Comparison of ENCODE assay signal across 9 mouse cellular contexts in the genomic region with DNA sequence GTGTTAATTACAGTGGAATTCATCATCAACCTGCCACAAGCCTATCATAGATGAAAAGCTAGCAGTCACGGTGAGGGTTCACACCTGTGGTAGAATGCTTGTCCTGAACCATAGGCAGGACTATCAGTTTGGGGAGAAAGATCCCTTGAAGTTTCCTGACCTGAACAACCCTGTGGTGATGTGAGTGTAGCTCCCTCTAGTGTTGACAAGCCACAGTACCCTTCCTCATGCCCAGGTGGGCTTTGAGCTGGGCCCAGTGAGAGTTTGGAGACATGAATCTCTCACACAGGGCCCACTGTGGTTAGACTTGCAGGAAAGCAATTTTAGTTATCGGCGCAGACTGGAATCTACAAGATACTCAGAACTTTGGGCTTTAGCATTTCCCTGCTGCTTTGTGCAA. TPM values are rescaled to one million over a fixed set of nuclear protein-coding genes. Genes with fewer than 3 reads are reported as not detected.
A peak's percentile ranks its signal among the peaks of the same experiment; 100 is the strongest.
DNase-seq lines count a peak whose midpoint lies in the region; ATAC-seq and TF ChIP-seq lines count a peak whose summit lies in the region.
"Had no signal": no experiment of that assay in that cellular context is flagged by ENCODE, and none has a peak within 500 bp of the region (broad histone marks: within the 10 kb centered on the region; RNA-seq: fewer than 3 reads in every experiment).

No protein-coding gene starts in this region.

- no peak for TF ChIP-seq EP300 in CH12.LX (IDR thresholded peaks at IDR 0.05; ENCODE audit: low read length)

- 82% methylated on average over 3 of the region's 3 CpGs for WGBS in hindbrain, embryonic 16.5 days
- WGBS in hindbrain, embryonic 13.5 days, result 72% methylated on average over 3 of the region's 3 CpGs
- 69% methylated on average over 3 of the region's 3 CpGs for WGBS in liver, embryonic 11.5 days
- WGBS in spleen, adult 2 months, result 86% methylated on average over 3 of the region's 3 CpGs

- no peaks in the 10 kb centered on the region for H3K79me2 ChIP-seq in CH12.LX (replicated peaks; ENCODE audit: control insufficient read depth, extremely low read depth, insufficient read depth, poor library complexity, severe bottlenecking)

- no peak overlapping the region for H3K4me2 ChIP-seq in hindbrain, embryonic 16.5 days (ENCODE audit: low read length)
- H3K4me2 ChIP-seq in hindbrain, embryonic 13.5 days, result no peak overlapping the region
- H3K4me2 ChIP-seq in CH12.LX (ENCODE audit: insufficient read depth, low read depth, poor library complexity, severe bottlenecking), result no peak overlapping the region
- H3K4me2 ChIP-seq in liver, embryonic 11.5 days, result no peak overlapping the region
- H3K4me2 ChIP-seq: limb, embryonic 13.5 days had no signal

- H3K4me1 ChIP-seq in hindbrain, embryonic 16.5 days (ENCODE audit: control insufficient read depth, insufficient read depth, low read depth, low read length), result no peaks in the 10 kb centered on the region; the same call in 1 of the 2 replicates
- H3K4me1 ChIP-seq in hindbrain, embryonic 13.5 days (replicated peaks), result peaks cover 7% of the 10 kb centered on the region; the same call in 1 of the 2 replicates
- H3K4me1 ChIP-seq in CH12.LX (ENCODE audit: control insufficient read depth in 1 of 2, insufficient read depth in 2 of 2), result peaks cover 0 to 9% of the 10 kb centered on the region in 2 experiments; a peak in 2 of 4 replicates
- H3K4me1 ChIP-seq in liver, embryonic 11.5 days (replicated peaks; ENCODE audit: control insufficient read depth, insufficient read depth, low read length), result no peaks in the 10 kb centered on the region
- peaks cover 2% of the 10 kb centered on the region; the same call in 1 of the 2 replicates for H3K4me1 ChIP-seq in spleen, adult 2 months (ENCODE audit: control insufficient read depth, insufficient read depth, insufficient read length)

- H3K4me3 ChIP-seq in hindbrain, embryonic 16.5 days (ENCODE audit: low read length), result no peak overlapping the region
- H3K4me3 ChIP-seq in hindbrain, embryonic 13.5 days, result no peak overlapping the region
- H3K4me3 ChIP-seq in CH12.LX (replicated peaks in 1 of 3; ENCODE audit: low read depth in 2 of 3, low read length in 2 of 3, poor library complexity in 1 of 3), result no peak overlapping the region
- H3K4me3 ChIP-seq in liver, embryonic 11.5 days (ENCODE audit: low read depth, low read length), result no peak overlapping the region
- H3K4me3 ChIP-seq in spleen, adult 2 months (ENCODE audit: extremely low read depth, insufficient read depth, insufficient read length), result no peak overlapping the region
- H3K4me3 ChIP-seq: limb, embryonic 13.5 days had no signal

- peak; percentile 74 to 84; a peak in 3 of 4 replicates for TF ChIP-seq CTCF in CH12.LX (conservative IDR thresholded peaks at IDR 0.05 in 1 of 2, IDR thresholded peaks at IDR 0.05 in 1 of 2; ENCODE audit: low read depth in 2 of 2, low read length in 2 of 2)
- TF ChIP-seq CTCF in spleen, adult 2 months (IDR thresholded peaks at IDR 0.05; ENCODE audit: extremely low read depth, insufficient read depth, insufficient read length, insufficient replicate concordance), result peak; percentile 69; the same call in 1 of the 2 replicates

- H3K27me3 ChIP-seq in hindbrain, embryonic 16.5 days (replicated peaks; ENCODE audit: control insufficient read depth, insufficient read depth, low read length), result no peaks in the 10 kb centered on the region
- H3K27me3 ChIP-seq in hindbrain, embryonic 13.5 days, result no peaks in the 10 kb centered on the region
- H3K27me3 ChIP-seq in CH12.LX (replicated peaks), result no peaks in the 10 kb centered on the region
- no peaks in the 10 kb centered on the region for H3K27me3 ChIP-seq in liver, embryonic 11.5 days (replicated peaks; ENCODE audit: control insufficient read depth, insufficient read depth, low read length)
- H3K27me3 ChIP-seq in spleen, adult 2 months (ENCODE audit: control insufficient read depth, insufficient read depth, low read length), result no peaks in the 10 kb centered on the region
- H3K27me3 ChIP-seq: limb, embryonic 13.5 days had no signal

- in situ Hi-C loops in CH12.LX (cut with MboI; ENCODE audit: low pct_ligation_motif_present, low pct_unique_long_range_greater_than_20kb, low sequenced_read_pairs), result loop anchor here (10.0 kb wide), 1 partner anchor 172 kb away; no protein-coding TSS in a partner anchor

- peak; percentile 45 for DNase-seq in CH12.LX (ENCODE audit: extremely low read depth)
- peak; percentile 56 for DNase-seq in adrenal gland, postnatal 14 days
- DNase-seq in liver, embryonic 11.5 days (ENCODE audit: low spot score), result no peak
- peak; percentile 17 to 31 for DNase-seq in spleen, adult 2 months (ENCODE audit: low read depth in 1 of 2, low spot score in 2 of 2)
- DNase-seq in testis, postnatal 10 days (ENCODE audit: low spot score), result no peak

- ATAC-seq in hindbrain, embryonic 16.5 days, result peak; percentile 48; the same call in 1 of the 2 replicates
- ATAC-seq in hindbrain, embryonic 13.5 days (ENCODE audit: low FRiP score), result no peak
- peak; percentile 58 for ATAC-seq in granulocyte monocyte progenitor cell, adult 5-6 weeks (replicated peaks; ENCODE audit: poor library complexity, severe bottlenecking)
- ATAC-seq in liver, embryonic 11.5 days (replicated peaks; ENCODE audit: low FRiP score), result 0 out of 2 replicates have a peak, but pooled peaks have one; percentile 51

- TF ChIP-seq RAD21 in CH12.LX (IDR thresholded peaks at IDR 0.05; ENCODE audit: low read depth, low read length), result peak; percentile 83

- no peak overlapping the region for H3K27ac ChIP-seq in hindbrain, embryonic 16.5 days (ENCODE audit: low read depth, low read length)
- H3K27ac ChIP-seq in hindbrain, embryonic 13.5 days, result no peak overlapping the region
- no peak overlapping the region for H3K27ac ChIP-seq in CH12.LX (ENCODE audit: insufficient read depth, low read depth)
- no peak overlapping the region for H3K27ac ChIP-seq in liver, embryonic 11.5 days (ENCODE audit: low read depth, low read length)
- no peak overlapping the region for H3K27ac ChIP-seq in spleen, adult 2 months (ENCODE audit: insufficient read depth, low read length)
- H3K27ac ChIP-seq: limb, embryonic 13.5 days had no signal

- no peak for TF ChIP-seq POLR2A in CH12.LX (IDR thresholded peaks at IDR 0.05; ENCODE audit: low read depth, low read length)
- TF ChIP-seq POLR2A in spleen, adult 2 months (IDR thresholded peaks at IDR 0.05; ENCODE audit: low read depth, low read length), result no peak

- H3K36me3 ChIP-seq in hindbrain, embryonic 16.5 days (ENCODE audit: control insufficient read depth, insufficient read depth, low read length), result no peaks in the 10 kb centered on the region; the same call in 1 of the 2 replicates
- peaks cover 5% of the 10 kb centered on the region; the same call in 1 of the 2 replicates for H3K36me3 ChIP-seq in hindbrain, embryonic 13.5 days
- H3K36me3 ChIP-seq in CH12.LX (replicated peaks in 1 of 2; ENCODE audit: control insufficient read depth in 1 of 2, insufficient read depth in 1 of 2, low read length in 1 of 2), result peaks cover 10 to 40% of the 10 kb centered on the region in 2 experiments
- H3K36me3 ChIP-seq in liver, embryonic 11.5 days (ENCODE audit: control insufficient read depth, insufficient read depth, low read length), result peaks cover 2% of the 10 kb centered on the region; the same call in 1 of the 2 replicates
- H3K36me3 ChIP-seq in spleen, adult 2 months (ENCODE audit: control insufficient read depth, insufficient read depth, low read length), result 0 out of 2 replicates have a peak, but pooled peaks cover 1% of the 10 kb centered on the region

- dilution Hi-C loops in CH12.LX (cut with MboI; ENCODE audit: extremely low pct_ligation_motif_present, extremely low pct_unique_long_range_greater_than_20kb, low sequenced_read_pairs), result no loop called here

- H3K9ac ChIP-seq in hindbrain, embryonic 16.5 days (ENCODE audit: low read depth, low read length), result no peak overlapping the region
- no peak overlapping the region for H3K9ac ChIP-seq in hindbrain, embryonic 13.5 days
- no peak overlapping the region for H3K9ac ChIP-seq in CH12.LX (ENCODE audit: insufficient read depth, low read depth)
- no peak overlapping the region for H3K9ac ChIP-seq in liver, embryonic 11.5 days (ENCODE audit: low read depth, low read length)
- H3K9ac ChIP-seq: limb, embryonic 13.5 days had no signal

- no peaks in the 10 kb centered on the region for H3K9me3 ChIP-seq in hindbrain, embryonic 16.5 days (ENCODE audit: control insufficient read depth, low read length)
- no peaks in the 10 kb centered on the region for H3K9me3 ChIP-seq in hindbrain, embryonic 13.5 days
- no peaks in the 10 kb centered on the region for H3K9me3 ChIP-seq in CH12.LX (replicated peaks; ENCODE audit: low read length)
- no peaks in the 10 kb centered on the region for H3K9me3 ChIP-seq in liver, embryonic 11.5 days (ENCODE audit: control insufficient read depth, low read length)
- H3K9me3 ChIP-seq: limb, embryonic 13.5 days had no signal

TF ChIP-seq in CH12.LX, 34 proteins besides CTCF, POLR2A, EP300 and RAD21 (continues in another document):
- TF ChIP-seq MXI1 (IDR thresholded peaks at IDR 0.05; ENCODE audit: low read depth, low read length), result no peak
- TF ChIP-seq PAX5 (IDR thresholded peaks at IDR 0.05; ENCODE audit: low read length), result no peak
- TF ChIP-seq SMC3 (IDR thresholded peaks at IDR 0.05; ENCODE audit: low read depth, low read length), result peak; percentile 85
- peak; percentile 57 for TF ChIP-seq ZC3H11A (IDR thresholded peaks at IDR 0.05; ENCODE audit: low read depth, low read length)
- TF ChIP-seq ZNF384 (IDR thresholded peaks at IDR 0.05; ENCODE audit: low read depth, low read length), result no peak
- TF ChIP-seq KAT2A (IDR thresholded peaks at IDR 0.05; ENCODE audit: insufficient replicate concordance, low read length), result no peak
- no peak for TF ChIP-seq MAZ (IDR thresholded peaks at IDR 0.05; ENCODE audit: low read depth, low read length)
- no peak for TF ChIP-seq UBTF (IDR thresholded peaks at IDR 0.05; ENCODE audit: low read depth, low read length)
- TF ChIP-seq BHLHE40 (IDR thresholded peaks at IDR 0.05; ENCODE audit: low read depth, low read length), result no peak
- no peak for TF ChIP-seq POLR2AphosphoS2 (IDR thresholded peaks at IDR 0.05; ENCODE audit: low read depth, low read length)
- TF ChIP-seq MAX (IDR thresholded peaks at IDR 0.05; ENCODE audit: low read length), result no peak

RNA-seq across cellular contexts. Expression of a gene that starts 39.5 kb away (rescaled TPM):
- 119 and 128 TPM in 2 replicates for polyA plus RNA-seq in hindbrain, embryonic 16.5 days (2015; fragmentation: Nextera tagmentation; extraction: Ambion mirVana)
- polyA plus RNA-seq in hindbrain, embryonic 13.5 days (2015; fragmentation: Nextera tagmentation; extraction: Ambion mirVana), result 67.9 and 76.3 TPM in 2 replicates
- total RNA-seq in CH12.LX (2012; rRNA removed), result 0.08 and 0.13 TPM in 2 replicates
- total RNA-seq in CH12.LX (2014; rRNA removed), result not detected in 2 replicates
- polyA plus RNA-seq in CH12.LX (2012; ENCODE audit: insufficient read length, low read depth), result 0.10 and 0.11 TPM in 2 replicates
- total RNA-seq in adrenal gland, postnatal 14 days (2021), result 34.9 and 40.8 TPM in 2 replicates
- 0.23 TPM in 1 of 2 replicates, not detected in the other for total RNA-seq in granulocyte monocyte progenitor cell, adult 5-6 weeks (2014; fragmentation: Nextera tagmentation)
- total RNA-seq in granulocyte monocyte progenitor cell, adult 5-6 weeks (2017), result not detected in 2 replicates
- 0.44 and 0.52 TPM in 2 replicates for polyA plus RNA-seq in liver, embryonic 11.5 days (2014; fragmentation: Nextera tagmentation; extraction: Ambion mirVana)
- polyA plus RNA-seq in spleen, adult 2 months (2012; rRNA removed), result 2.4 and 2.7 TPM in 2 replicates

Comparison
In these comparisons a context has a peak if more than half of its experiments do, and no peak if none do; other contexts are left out.
1. DNase-seq: peak in CH12.LX (single experiment), adrenal gland, postnatal 14 days (single experiment) and spleen, adult 2 months (2 of 2); none in liver, embryonic 11.5 days (single experiment) and testis, postnatal 10 days (single experiment).
2. RNA of a gene that starts 39.5 kb away (polyA plus RNA-seq): 119 to 128 TPM in hindbrain, embryonic 16.5 days and 67.9 to 76.3 TPM in hindbrain, embryonic 13.5 days; 2.4 to 2.7 TPM in spleen, adult 2 months, 0.44 to 0.52 TPM in liver, embryonic 11.5 days and 0.10 to 0.11 TPM in CH12.LX; every median in the first group is over 10 times any median in the second.